Mouse (Mus musculus): ENCODE results near the gene Gm45783. TPM values are rescaled to one million over a fixed set of nuclear protein-coding genes. Genes with fewer than 3 reads are reported as not detected.
"Not testable (repeated sequence)": the region's sequence is repeated elsewhere in the genome, so short reads cannot be mapped to it uniquely, and the experiment has no call there.

Gm45783 gene
- polyA plus RNA-seq (2016; fragmentation: Nextera tagmentation; extraction: Ambion mirVana): not detected in 2 replicates

- not testable (repeated sequence) for H3K9me3 ChIP-seq (replicated peaks)
- WGBS: 54% methylated on average over 12 of the region's 12 CpGs
Measured at GRCm38 (mm10) chr7:7374431-7374830, at the start of gene Gm45783. Gene Gm45783 (minus strand): TSS chr7:7374573.

GRCm38 (mm10) chr7:7399603-7400002, 25.2 kb upstream of the Gm45783 start, which contains the start of gene Vmn2r31:
Gene Vmn2r31 (minus strand): TSS chr7:7399703.
- not testable (repeated sequence) for H3K4me3 ChIP-seq; H3K4me2 ChIP-seq (replicated peaks); H3K27me3 ChIP-seq; H3K27ac ChIP-seq; H3K4me1 ChIP-seq; H3K36me3 ChIP-seq; ATAC-seq (ENCODE audit: low FRiP score); H3K9me3 ChIP-seq (replicated peaks); H3K9ac ChIP-seq

More at GRCm38 (mm10) chr7:7374431-7374830, at the start of gene Gm45783:
- not testable (repeated sequence) for H3K4me2 ChIP-seq (replicated peaks); H3K9ac ChIP-seq; H3K4me3 ChIP-seq; H3K27ac ChIP-seq; ATAC-seq (ENCODE audit: low FRiP score); H3K27me3 ChIP-seq; H3K4me1 ChIP-seq; H3K36me3 ChIP-seq

- not testable (repeated sequence) for H3K27ac ChIP-seq; H3K4me3 ChIP-seq; ATAC-seq (ENCODE audit: low FRiP score); H3K36me3 ChIP-seq; H3K4me2 ChIP-seq (replicated peaks); H3K27me3 ChIP-seq; H3K9ac ChIP-seq; H3K9me3 ChIP-seq (replicated peaks); H3K4me1 ChIP-seq
- WGBS: no CpG with 5 or more reads among the region's 1 CpGs
Measured at GRCm38 (mm10) chr7:7337509-7337908, 36.9 kb downstream of the Gm45783 start, which contains the start of gene Vmn2r30. Gene Vmn2r30 (minus strand): TSS chr7:7337609.

GRCm38 (mm10) chr7:7295595-7295994, 78.8 kb downstream of the Gm45783 start:
- Histone ChIP-seq H3K4me3 (no peak overlapping the region), H3K27me3 (no peaks in the 10 kb centered on the region), H3K9ac (no peak overlapping the region), H3K27ac (no peak overlapping the region), H3K36me3 (peaks cover 45% of the 10 kb centered on the region), H3K4me1 (peaks cover 5% of the 10 kb centered on the region; the same call in 1 of the 2 replicates), H3K4me2 (replicated peaks) (no peak overlapping the region), H3K9me3 (replicated peaks) (no peaks in the 10 kb centered on the region)
- no peak for ATAC-seq (ENCODE audit: low FRiP score)
- 78% methylated on average over 16 of the region's 16 CpGs for WGBS

Small RNA genes within 50 kb of the gene (microRNA-seq; reads per million reads assigned to microRNA genes)
- not detected for gene Mir5620

Other genes starting within 250 kb of the Gm45783 start
- gene Zfp773, start 237.8 kb downstream of the Gm45783 start, polyA plus RNA-seq (2016; fragmentation: Nextera tagmentation; extraction: Ambion mirVana): 10.7 and 11.1 TPM in 2 replicates
- 3.5 and 3.7 TPM in 2 replicates for gene Zfp418, start 203.2 kb downstream of the Gm45783 start, polyA plus RNA-seq (2016; fragmentation: Nextera tagmentation; extraction: Ambion mirVana)
- gene Zfp772, start 164.6 kb downstream of the Gm45783 start, polyA plus RNA-seq (2016; fragmentation: Nextera tagmentation; extraction: Ambion mirVana): 9.2 TPM in 2 replicates
- 0.76 and 1.3 TPM in 2 replicates for gene Vmn2r29, start 127.2 kb downstream of the Gm45783 start, polyA plus RNA-seq (2016; fragmentation: Nextera tagmentation; extraction: Ambion mirVana)
- 3.5 and 3.8 TPM in 2 replicates for gene Gm45844, start 96.3 kb downstream of the Gm45783 start, polyA plus RNA-seq (2016; fragmentation: Nextera tagmentation; extraction: Ambion mirVana)
- gene Clcn4, start 73.7 kb downstream of the Gm45783 start, polyA plus RNA-seq (2016; fragmentation: Nextera tagmentation; extraction: Ambion mirVana): 101 and 102 TPM in 2 replicates
- gene Vmn2r30, start 37.0 kb downstream of the Gm45783 start, polyA plus RNA-seq (2016; fragmentation: Nextera tagmentation; extraction: Ambion mirVana): not detected in 2 replicates
- not detected in 2 replicates for gene Vmn2r31, start 25.1 kb upstream of the Gm45783 start, polyA plus RNA-seq (2016; fragmentation: Nextera tagmentation; extraction: Ambion mirVana)
- not detected in 2 replicates for gene Vmn2r32, start 105.4 kb upstream of the Gm45783 start, polyA plus RNA-seq (2016; fragmentation: Nextera tagmentation; extraction: Ambion mirVana)
- gene Vmn2r33, start 192.2 kb upstream of the Gm45783 start, polyA plus RNA-seq (2016; fragmentation: Nextera tagmentation; extraction: Ambion mirVana): not detected in 2 replicates

Data from hindbrain, embryonic 12.5 days (tissue).